Mouse (Mus musculus) limb, embryonic 10.5 days (tissue): ENCODE measurements around the gene Cyp4f40. TPM values are rescaled to one million over a fixed set of nuclear protein-coding genes. Genes with fewer than 3 reads are reported as not detected.
A peak's percentile ranks its signal among the peaks of the same experiment; 100 is the strongest.
"Not testable (repeated sequence)": the region's sequence is repeated elsewhere in the genome, so short reads cannot be mapped to it uniquely, and the experiment has no call there.

Experiments used
- DNase-seq: peaks from one replicate; pipeline ENCODE4 v3.0.0-alpha.2; 2017; ENCODE audit warnings: low spot score
- H3K27ac ChIP-seq: fragments of 300-500 bp; sonication (generic); 2 replicates; pipeline ENCODE4 v1.5.1; 2016; ENCODE audit warnings: mild to moderate bottlenecking
- H3K27me3 ChIP-seq: fragments of 300-500 bp; sonication (generic); 2 replicates; pipeline ENCODE4 v1.6.1; 2016; ENCODE audit warnings: low read depth, mild to moderate bottlenecking; ENCODE audit not compliant: poor library complexity, severe bottlenecking
- H3K36me3 ChIP-seq: fragments of 300-500 bp; sonication (generic); 2 replicates; pipeline ENCODE4 v1.6.1; 2016; ENCODE audit warnings: mild to moderate bottlenecking, moderate library complexity
- H3K4me1 ChIP-seq: fragments of 300-500 bp; sonication (generic); 2 replicates; pipeline ENCODE4 v1.6.1; 2016
- H3K4me3 ChIP-seq: fragments of 300-500 bp; sonication (generic); 2 replicates; pipeline ENCODE4 v1.5.1; 2016; ENCODE audit warnings: mild to moderate bottlenecking, moderate library complexity
- H3K9me3 ChIP-seq: fragments of 300-500 bp; sonication (generic); replicated peaks from 2 replicates; pipeline ENCODE4 v1.6.1; 2016; ENCODE audit warnings: mild to moderate bottlenecking
- WGBS: fragments of 180-500 bp; shearing (Covaris S2); methylation state at CpG from one replicate; pipeline ENCODE4 v1.1.7; 2016; 5-methylcytosine and 5-hydroxymethylcytosine counted together
- polyA plus RNA-seq: library from polyadenylated mRNA; unstranded; fragments of >200 nt; fragmentation: Nextera tagmentation; extraction: Ambion mirVana; gene quantifications from 2 replicates; pipeline ENCODE4 v1.2.1, GENCODE M21; 2016

The Cyp4f40 gene
- polyA plus RNA-seq, result not detected in 2 replicates

GRCm38 (mm10) chr17:32658712-32659111 lies at the start of gene Cyp4f40:
TSS of gene Cyp4f40 (plus strand) at chr17:32658900.
- no peak for DNase-seq
- no peak within 1 kb of the TSS for H3K4me3 ChIP-seq
- 72% methylated on average over 2 of the region's 2 CpGs for WGBS

GRCm38 (mm10) chr17:32610231-32610630 lies 48.5 kb upstream of the Cyp4f40 start:
- WGBS, result 82% methylated on average over 3 of the region's 3 CpGs
- H3K27me3 ChIP-seq, H3K4me1 ChIP-seq, DNase-seq, H3K36me3 ChIP-seq, H3K4me3 ChIP-seq, H3K9me3 ChIP-seq, H3K27ac ChIP-seq: not testable (repeated sequence)

More at GRCm38 (mm10) chr17:32658712-32659111, at the start of gene Cyp4f40:
- H3K27me3 ChIP-seq, result no peaks in the 10 kb centered on the region
- no peak within 1 kb of the TSS for H3K27ac ChIP-seq
- H3K9me3 ChIP-seq, result no peaks in the 10 kb centered on the region
- no peaks in the 10 kb centered on the region for H3K4me1 ChIP-seq
- H3K36me3 ChIP-seq, result no peaks in the 10 kb centered on the region

- no peaks in the 10 kb centered on the region for H3K9me3 ChIP-seq
- WGBS, result 84% methylated on average over 3 of the region's 3 CpGs
- H3K36me3 ChIP-seq, result no peaks in the 10 kb centered on the region
- H3K4me3 ChIP-seq, result no peak overlapping the region
- no peak for DNase-seq
- no peak overlapping the region for H3K27ac ChIP-seq
- no peaks in the 10 kb centered on the region for H3K4me1 ChIP-seq
- H3K27me3 ChIP-seq, result no peaks in the 10 kb centered on the region
Observed at GRCm38 (mm10) chr17:32610896-32611295, 47.8 kb upstream of the Cyp4f40 start.

- Histone ChIP-seq H3K27me3 (no peaks in the 10 kb centered on the region), H3K36me3 (no peaks in the 10 kb centered on the region), H3K4me1 (no peaks in the 10 kb centered on the region), H3K4me3 (no peak overlapping the region), H3K9me3 (no peaks in the 10 kb centered on the region), H3K27ac (no peak overlapping the region)
- 81% methylated on average over 3 of the region's 3 CpGs for WGBS
- no peak for DNase-seq
Observed at GRCm38 (mm10) chr17:32612417-32612816, 46.3 kb upstream of the Cyp4f40 start.

GRCm38 (mm10) chr17:32617252-32617651 lies 41.4 kb upstream of the Cyp4f40 start:
- H3K27me3 ChIP-seq, result no peaks in the 10 kb centered on the region
- H3K9me3 ChIP-seq, result no peaks in the 10 kb centered on the region
- WGBS, result 78% methylated on average over 1 of the region's 1 CpGs
- no peak for DNase-seq
- H3K36me3 ChIP-seq, result no peaks in the 10 kb centered on the region
- H3K27ac ChIP-seq, result no peak overlapping the region
- no peaks in the 10 kb centered on the region for H3K4me1 ChIP-seq
- no peak overlapping the region for H3K4me3 ChIP-seq

GRCm38 (mm10) chr17:32621018-32621417 lies 37.7 kb upstream of the Cyp4f40 start, which contains the start of gene Cyp4f37:
TSS of gene Cyp4f37 (plus strand) at chr17:32621309.
- not testable (repeated sequence) for H3K27ac ChIP-seq, DNase-seq, H3K4me1 ChIP-seq, H3K9me3 ChIP-seq, H3K4me3 ChIP-seq, H3K36me3 ChIP-seq, H3K27me3 ChIP-seq
- 78% methylated on average over 4 of the region's 4 CpGs for WGBS

- not testable (repeated sequence) for H3K27me3 ChIP-seq, H3K36me3 ChIP-seq, H3K9me3 ChIP-seq, H3K4me1 ChIP-seq, DNase-seq, H3K27ac ChIP-seq, H3K4me3 ChIP-seq
- WGBS, result 90% methylated on average over 7 of the region's 7 CpGs
Observed at GRCm38 (mm10) chr17:32629726-32630125, 29.0 kb upstream of the Cyp4f40 start.

GRCm38 (mm10) chr17:32631936-32632335 lies 26.8 kb upstream of the Cyp4f40 start:
- WGBS, result 81% methylated on average over 3 of the region's 3 CpGs
- H3K27ac ChIP-seq, result no peak overlapping the region
- no peaks in the 10 kb centered on the region for H3K27me3 ChIP-seq
- no peak overlapping the region for H3K4me3 ChIP-seq
- H3K36me3 ChIP-seq, result no peaks in the 10 kb centered on the region
- no peak for DNase-seq
- H3K9me3 ChIP-seq, result no peaks in the 10 kb centered on the region
- peaks cover 4% of the 10 kb centered on the region; the same call in 1 of the 2 replicates for H3K4me1 ChIP-seq

GRCm38 (mm10) chr17:32634242-32634971 lies 24.3 kb upstream of the Cyp4f40 start:
- whole genome bisulfite sequencing, result 86% methylated on average over 9 of the region's 9 CpGs
- not testable (repeated sequence) for H3K4me1 ChIP-seq, H3K36me3 ChIP-seq, H3K27ac ChIP-seq, H3K9me3 ChIP-seq, H3K27me3 ChIP-seq, DNase-seq
- peak overlapping the region; percentile 45 for H3K4me3 ChIP-seq

- Histone ChIP-seq H3K36me3 (no peaks in the 10 kb centered on the region), H3K4me3 (peak overlapping the region; percentile 45), H3K27me3 (no peaks in the 10 kb centered on the region), H3K9me3 (no peaks in the 10 kb centered on the region), H3K4me1 (peaks cover 4% of the 10 kb centered on the region; the same call in 1 of the 2 replicates), H3K27ac (no peak overlapping the region)
- 3% methylated on average over 17 of the region's 17 CpGs for WGBS
- peak; percentile 95 for DNase-seq
Observed at GRCm38 (mm10) chr17:32634972-32635314, 23.8 kb upstream of the Cyp4f40 start.

GRCm38 (mm10) chr17:32636341-32636740 lies 22.4 kb upstream of the Cyp4f40 start:
- 66% methylated on average over 3 of the region's 3 CpGs for WGBS
- no peaks in the 10 kb centered on the region for H3K36me3 ChIP-seq
- H3K27ac ChIP-seq, result no peak overlapping the region
- H3K4me1 ChIP-seq, result peaks cover 4% of the 10 kb centered on the region; the same call in 1 of the 2 replicates
- no peak overlapping the region for H3K4me3 ChIP-seq
- H3K27me3 ChIP-seq, result no peaks in the 10 kb centered on the region
- DNase-seq, result no peak
- no peaks in the 10 kb centered on the region for H3K9me3 ChIP-seq

- no peak for DNase-seq
- no peak overlapping the region for H3K4me3 ChIP-seq
- H3K4me1 ChIP-seq, result peaks cover 4% of the 10 kb centered on the region; the same call in 1 of the 2 replicates
- H3K9me3 ChIP-seq, result no peaks in the 10 kb centered on the region
- H3K27me3 ChIP-seq, result no peaks in the 10 kb centered on the region
- H3K36me3 ChIP-seq, result no peaks in the 10 kb centered on the region
- H3K27ac ChIP-seq, result no peak overlapping the region
- 82% methylated on average over 2 of the region's 2 CpGs for WGBS
Observed at GRCm38 (mm10) chr17:32637151-32637550, 21.5 kb upstream of the Cyp4f40 start.

GRCm38 (mm10) chr17:32646631-32647030 lies 12.1 kb upstream of the Cyp4f40 start:
- H3K27ac ChIP-seq, result no peak overlapping the region
- WGBS, result 89% methylated on average over 4 of the region's 4 CpGs
- no peaks in the 10 kb centered on the region for H3K9me3 ChIP-seq
- H3K36me3 ChIP-seq, result no peaks in the 10 kb centered on the region
- no peaks in the 10 kb centered on the region for H3K4me1 ChIP-seq
- DNase-seq, result no peak
- no peaks in the 10 kb centered on the region for H3K27me3 ChIP-seq
- no peak overlapping the region for H3K4me3 ChIP-seq

GRCm38 (mm10) chr17:32653860-32654259 lies 4.8 kb upstream of the Cyp4f40 start:
- Histone ChIP-seq H3K27me3 (no peaks in the 10 kb centered on the region), H3K4me3 (no peak overlapping the region), H3K9me3 (no peaks in the 10 kb centered on the region), H3K4me1 (no peaks in the 10 kb centered on the region), H3K27ac (no peak overlapping the region), H3K36me3 (no peaks in the 10 kb centered on the region)
- 98% methylated on average over 4 of the region's 4 CpGs for WGBS
- no peak for DNase-seq
